In the genomic region with DNA sequence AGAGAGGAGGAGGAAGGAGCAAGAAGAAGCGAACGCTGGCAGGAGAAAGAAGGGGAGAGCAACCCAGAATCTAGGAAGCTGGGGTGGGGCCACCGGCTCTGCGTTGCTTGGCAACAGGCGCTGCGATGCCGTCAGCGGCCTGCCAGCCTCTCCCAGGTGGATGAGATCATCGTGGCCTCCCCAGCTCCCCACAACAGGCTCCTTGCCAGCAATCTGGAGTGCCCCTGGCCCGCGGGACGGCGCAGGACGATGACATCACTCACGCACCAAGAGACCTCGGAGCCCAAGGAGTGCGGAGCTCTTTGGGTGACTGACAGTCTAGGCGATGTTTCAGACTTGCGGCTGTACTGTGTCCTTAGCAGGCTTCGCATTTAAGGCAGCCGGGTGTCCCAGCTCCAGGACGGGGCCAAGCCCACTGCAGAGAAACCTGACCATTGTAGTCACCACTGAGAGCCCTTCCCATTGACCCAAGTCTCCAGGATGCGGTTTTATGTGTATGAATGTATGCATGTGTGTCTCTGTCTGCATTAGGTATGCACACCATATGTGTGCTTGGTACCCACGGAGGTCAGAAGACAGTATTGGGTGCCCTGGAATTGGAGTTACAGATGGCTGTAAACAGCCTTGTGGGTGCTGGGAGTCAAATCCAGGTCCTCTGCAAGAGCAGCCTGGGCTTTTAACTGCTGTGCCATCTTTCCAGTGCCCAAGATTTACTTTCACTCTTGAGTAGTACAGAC, we compare ENCODE assay signal across 9 mouse cellular contexts. TPM values are rescaled to one million over a fixed set of nuclear protein-coding genes. Genes with fewer than 3 reads are reported as not detected.
DNase-seq lines count a peak whose midpoint lies in the region; ATAC-seq lines count a peak whose summit lies in the region.
"Had no signal": no experiment of that assay in that cellular context is flagged by ENCODE, and none has a peak within 500 bp of the region (broad histone marks: within the 10 kb centered on the region; RNA-seq: fewer than 3 reads in every experiment).

No protein-coding gene starts in this region.

- no peaks in the 10 kb centered on the region; the same call in 1 of the 2 replicates for H3K9me3 ChIP-seq in heart, embryonic 12.5 days (replicated peaks)
- no peaks in the 10 kb centered on the region for H3K9me3 ChIP-seq in kidney, embryonic 15.5 days (replicated peaks)
- H3K9me3 ChIP-seq in limb, embryonic 15.5 days, result no peaks in the 10 kb centered on the region
- H3K9me3 ChIP-seq in neural tube, embryonic 12.5 days, result no peaks in the 10 kb centered on the region

- peak overlapping the region; percentile 41 for H3K4me3 ChIP-seq in heart, embryonic 12.5 days
- peak overlapping the region; percentile 41 for H3K4me3 ChIP-seq in kidney, embryonic 15.5 days (replicated peaks)
- H3K4me3 ChIP-seq in limb, embryonic 15.5 days, result peak overlapping the region; percentile 37
- peak overlapping the region; percentile 27 for H3K4me3 ChIP-seq in neural tube, embryonic 12.5 days

- H3K4me2 ChIP-seq in heart, embryonic 12.5 days, result peak overlapping the region; percentile 69
- peak overlapping the region; percentile 76 for H3K4me2 ChIP-seq in kidney, embryonic 15.5 days
- H3K4me2 ChIP-seq in limb, embryonic 15.5 days, result peak overlapping the region; percentile 65
- peak overlapping the region; percentile 73 for H3K4me2 ChIP-seq in neural tube, embryonic 12.5 days (replicated peaks)

- peak; percentile 86 for DNase-seq in 3134 (ENCODE audit: extremely low read depth, insufficient read length, low spot score)
- peak; percentile 96 for DNase-seq in brain, adult 2 months (ENCODE audit: low read depth, low spot score)
- peak; percentile 73 for DNase-seq in urinary bladder, postnatal 14 days (ENCODE audit: low spot score)

- peak overlapping the region; percentile 58 for H3K9ac ChIP-seq in heart, embryonic 12.5 days
- peak overlapping the region; percentile 38 for H3K9ac ChIP-seq in kidney, embryonic 15.5 days
- H3K9ac ChIP-seq in limb, embryonic 15.5 days, result no peak overlapping the region
- H3K9ac ChIP-seq in neural tube, embryonic 12.5 days, result peak overlapping the region; percentile 51

- 0 out of 2 replicates have a peak, but pooled peaks have one; percentile 19 for ATAC-seq in erythroid progenitor cell, adult 5-6 weeks (replicated peaks; ENCODE audit: low FRiP score, poor library complexity, severe bottlenecking)
- ATAC-seq in heart, embryonic 12.5 days (ENCODE audit: insufficient number of reproducible peaks, low FRiP score), result peak; percentile 87
- ATAC-seq in kidney, embryonic 15.5 days (replicated peaks; ENCODE audit: low FRiP score), result peak; percentile 52
- peak; percentile 48; the same call in 1 of the 2 replicates for ATAC-seq in limb, embryonic 15.5 days (ENCODE audit: insufficient number of reproducible peaks, low FRiP score, low TSS enrichment, low read depth)
- ATAC-seq in neural tube, embryonic 12.5 days (ENCODE audit: low FRiP score, low read depth), result peak; percentile 86

- WGBS in heart, embryonic 12.5 days, result 9% methylated on average over 24 of the region's 24 CpGs
- 6% methylated on average over 24 of the region's 24 CpGs for WGBS in kidney, embryonic 15.5 days
- WGBS in limb, embryonic 15.5 days, result 7% methylated on average over 24 of the region's 24 CpGs
- 6% methylated on average over 24 of the region's 24 CpGs for WGBS in neural tube, embryonic 12.5 days

- peaks cover 13% of the 10 kb centered on the region for H3K4me1 ChIP-seq in heart, embryonic 12.5 days (replicated peaks)
- H3K4me1 ChIP-seq in kidney, embryonic 15.5 days, result peaks cover 27% of the 10 kb centered on the region
- peaks cover 18% of the 10 kb centered on the region for H3K4me1 ChIP-seq in limb, embryonic 15.5 days
- peaks cover 24% of the 10 kb centered on the region for H3K4me1 ChIP-seq in neural tube, embryonic 12.5 days

- no peaks in the 10 kb centered on the region for H3K36me3 ChIP-seq in heart, embryonic 12.5 days
- H3K36me3 ChIP-seq in kidney, embryonic 15.5 days, result no peaks in the 10 kb centered on the region
- H3K36me3 ChIP-seq in limb, embryonic 15.5 days, result no peaks in the 10 kb centered on the region
- H3K36me3 ChIP-seq in neural tube, embryonic 12.5 days, result peaks cover 10% of the 10 kb centered on the region; the same call in 1 of the 2 replicates

- H3K27ac ChIP-seq in heart, embryonic 12.5 days (ENCODE audit: poor library complexity, severe bottlenecking), result no peak overlapping the region
- no peak overlapping the region for H3K27ac ChIP-seq in kidney, embryonic 15.5 days
- H3K27ac ChIP-seq in limb, embryonic 15.5 days, result no peak overlapping the region
- no peak overlapping the region for H3K27ac ChIP-seq in neural tube, embryonic 12.5 days

- no peaks in the 10 kb centered on the region for H3K27me3 ChIP-seq in heart, embryonic 12.5 days (replicated peaks)
- peaks cover 10% of the 10 kb centered on the region; the same call in 1 of the 2 replicates for H3K27me3 ChIP-seq in kidney, embryonic 15.5 days
- H3K27me3 ChIP-seq in limb, embryonic 15.5 days, result no peaks in the 10 kb centered on the region
- H3K27me3 ChIP-seq in neural tube, embryonic 12.5 days (replicated peaks), result no peaks in the 10 kb centered on the region

RNA-seq across cellular contexts. Expression of gene Rnft2, which starts 30.3 kb away (rescaled TPM):
- not detected in 2 replicates for total RNA-seq in erythroid progenitor cell, adult 5-6 weeks (2015; ENCODE audit: low replicate concordance)
- total RNA-seq in erythroid progenitor cell, adult 5-6 weeks (2017; ENCODE audit: low replicate concordance), result not detected in 2 replicates
- polyA plus RNA-seq in heart, embryonic 12.5 days (2016; fragmentation: Nextera tagmentation; extraction: Ambion mirVana), result 2.0 and 3.0 TPM in 2 replicates
- 3.1 and 3.5 TPM in 2 replicates for polyA plus RNA-seq in kidney, embryonic 15.5 days (2015; fragmentation: Nextera tagmentation; extraction: Ambion mirVana)
- 2.8 and 2.9 TPM in 2 replicates for polyA plus RNA-seq in limb, embryonic 15.5 days (2015; fragmentation: Nextera tagmentation; extraction: Ambion mirVana)
- 9.6 and 11.3 TPM in 2 replicates for polyA plus RNA-seq in neural tube, embryonic 12.5 days (2016; fragmentation: Nextera tagmentation; extraction: Ambion mirVana)

RNA-seq across cellular contexts. Expression of gene 2410131K14Rik, which starts 30.4 kb away (rescaled TPM):
- total RNA-seq in erythroid progenitor cell, adult 5-6 weeks (2015; ENCODE audit: low replicate concordance), result 0.72 and 1.7 TPM in 2 replicates
- 0.39 and 1.7 TPM in 2 replicates for total RNA-seq in erythroid progenitor cell, adult 5-6 weeks (2017; ENCODE audit: low replicate concordance)
- 6.5 and 6.8 TPM in 2 replicates for polyA plus RNA-seq in heart, embryonic 12.5 days (2016; fragmentation: Nextera tagmentation; extraction: Ambion mirVana)
- 9.0 and 9.2 TPM in 2 replicates for polyA plus RNA-seq in kidney, embryonic 15.5 days (2015; fragmentation: Nextera tagmentation; extraction: Ambion mirVana)
- 9.3 and 9.7 TPM in 2 replicates for polyA plus RNA-seq in limb, embryonic 15.5 days (2015; fragmentation: Nextera tagmentation; extraction: Ambion mirVana)
- polyA plus RNA-seq in neural tube, embryonic 12.5 days (2016; fragmentation: Nextera tagmentation; extraction: Ambion mirVana), result 13.8 and 14.4 TPM in 2 replicates

RNA-seq across cellular contexts. Expression of gene Hrk, which starts 50.1 kb away (rescaled TPM):
- not detected in 2 replicates for total RNA-seq in erythroid progenitor cell, adult 5-6 weeks (2015; ENCODE audit: low replicate concordance)
- total RNA-seq in erythroid progenitor cell, adult 5-6 weeks (2017; ENCODE audit: low replicate concordance), result not detected in 2 replicates
- 0.09 TPM in 1 of 2 replicates, not detected in the other for polyA plus RNA-seq in heart, embryonic 12.5 days (2016; fragmentation: Nextera tagmentation; extraction: Ambion mirVana)
- 0.09 and 0.12 TPM in 2 replicates for polyA plus RNA-seq in kidney, embryonic 15.5 days (2015; fragmentation: Nextera tagmentation; extraction: Ambion mirVana)
- 0.04 and 0.10 TPM in 2 replicates for polyA plus RNA-seq in limb, embryonic 15.5 days (2015; fragmentation: Nextera tagmentation; extraction: Ambion mirVana)
- polyA plus RNA-seq in neural tube, embryonic 12.5 days (2016; fragmentation: Nextera tagmentation; extraction: Ambion mirVana), result 4.3 and 5.3 TPM in 2 replicates
- total RNA-seq: MEL had no signal

RNA-seq across cellular contexts. Expression of gene Fbxw8, which starts 59.3 kb away (rescaled TPM):
- 0.84 and 4.0 TPM in 2 replicates for total RNA-seq in erythroid progenitor cell, adult 5-6 weeks (2015; ENCODE audit: low replicate concordance)
- 0.30 and 3.2 TPM in 2 replicates for total RNA-seq in erythroid progenitor cell, adult 5-6 weeks (2017; ENCODE audit: low replicate concordance)
- polyA plus RNA-seq in heart, embryonic 12.5 days (2016; fragmentation: Nextera tagmentation; extraction: Ambion mirVana), result 36.6 and 38.9 TPM in 2 replicates
- polyA plus RNA-seq in kidney, embryonic 15.5 days (2015; fragmentation: Nextera tagmentation; extraction: Ambion mirVana), result 25.7 and 28.9 TPM in 2 replicates
- polyA plus RNA-seq in limb, embryonic 15.5 days (2015; fragmentation: Nextera tagmentation; extraction: Ambion mirVana), result 20.7 and 26.3 TPM in 2 replicates
- 38.4 and 40.4 TPM in 2 replicates for polyA plus RNA-seq in neural tube, embryonic 12.5 days (2016; fragmentation: Nextera tagmentation; extraction: Ambion mirVana)

Comparison
In these comparisons a context has a peak if more than half of its experiments do, and no peak if none do; other contexts are left out.
1. ATAC-seq: peak in every context shown above with its lines; median percentile 87 in heart, embryonic 12.5 days; 86 in neural tube, embryonic 12.5 days; 52 in kidney, embryonic 15.5 days; 48 in limb, embryonic 15.5 days; 19 in erythroid progenitor cell, adult 5-6 weeks.